Mouse (Mus musculus): ENCODE data around the gene Mrm2. TPM values are rescaled to one million over a fixed set of nuclear protein-coding genes. Genes with fewer than 3 reads are reported as not detected.

Gene Mrm2
- polyA plus RNA-seq, 1 experiment from 2014 or later = 11.7 TPM

DNA sequence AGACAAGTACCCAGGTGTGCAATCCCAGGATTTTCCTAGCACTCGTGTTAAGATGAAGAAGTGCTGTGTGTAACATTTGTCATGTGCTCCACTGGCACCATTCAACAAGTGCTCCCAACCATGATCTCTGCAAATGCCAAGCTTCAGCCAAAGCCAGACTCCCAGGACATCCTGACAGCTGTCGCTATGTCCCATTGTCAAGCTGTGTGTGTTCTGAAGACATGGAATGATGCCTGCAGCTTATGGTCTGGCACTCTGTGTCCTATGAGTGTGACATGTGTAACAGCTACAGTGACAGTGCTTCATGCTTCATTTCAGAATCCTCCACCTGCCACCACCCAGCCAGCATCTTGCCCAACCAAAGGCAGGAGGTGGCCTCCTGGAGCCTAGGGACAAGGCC lies 47.7 kb downstream of the Mrm2 start:
- H3K4me2 ChIP-seq (replicated peaks; ENCODE audit: low read depth, low read length) = no peak overlapping the region
- no peak overlapping the region for H3K4me3 ChIP-seq (ENCODE audit: low read depth, low read length)
- H3K27ac ChIP-seq (ENCODE audit: low read length) = no peak overlapping the region
- TF ChIP-seq CTCF (IDR thresholded peaks at IDR 0.05) = no peak
- no peak for TF ChIP-seq EP300 (IDR thresholded peaks at IDR 0.05)
- no peaks in the 10 kb centered on the region for H3K9me3 ChIP-seq (ENCODE audit: low read length)
- DNase-seq (ENCODE audit: low spot score) = no peak
- no peak overlapping the region for H3K9ac ChIP-seq (replicated peaks; ENCODE audit: low read depth)
- H3K36me3 ChIP-seq (ENCODE audit: insufficient read depth, low read length) = peaks cover 3% of the 10 kb centered on the region; the same call in 1 of the 2 replicates
- H3K27me3 ChIP-seq (replicated peaks; ENCODE audit: insufficient read depth, low read length) = no peaks in the 10 kb centered on the region
- H3K4me1 ChIP-seq (ENCODE audit: insufficient read depth, low read depth, low read length) = no peaks in the 10 kb centered on the region
- ATAC-seq = no peak
- 93% methylated on average over 2 of the region's 2 CpGs for WGBS

DNA sequence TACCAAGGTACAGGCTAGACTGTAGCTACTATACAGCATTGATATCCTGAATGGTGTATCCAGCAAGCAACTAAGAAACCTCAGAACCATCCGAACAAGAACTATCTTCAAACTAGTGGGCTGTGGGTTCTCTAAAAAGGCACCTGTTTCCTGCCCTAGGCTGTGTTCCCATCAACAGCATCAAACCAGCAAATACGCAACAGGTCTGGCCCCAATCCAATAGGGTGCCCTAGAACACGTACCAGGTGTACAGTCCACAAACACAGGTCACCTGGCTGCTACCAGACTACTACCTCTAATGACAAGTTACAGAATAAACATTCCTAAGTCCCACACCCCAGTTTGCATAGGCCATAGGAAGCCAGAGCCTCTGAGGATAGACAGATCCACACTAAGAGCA lies 48.8 kb downstream of the Mrm2 start:
- no peak overlapping the region for H3K27ac ChIP-seq (ENCODE audit: low read length)
- no peak for TF ChIP-seq EP300 (IDR thresholded peaks at IDR 0.05)
- no peak for TF ChIP-seq CTCF (IDR thresholded peaks at IDR 0.05)
- no peaks in the 10 kb centered on the region for H3K4me1 ChIP-seq (ENCODE audit: insufficient read depth, low read depth, low read length)
- no peaks in the 10 kb centered on the region for H3K9me3 ChIP-seq (ENCODE audit: low read length)
- H3K27me3 ChIP-seq (replicated peaks; ENCODE audit: insufficient read depth, low read length) = no peaks in the 10 kb centered on the region
- 65% methylated on average over 3 of the region's 3 CpGs for WGBS
- no peak overlapping the region for H3K9ac ChIP-seq (replicated peaks; ENCODE audit: low read depth)
- no peak for DNase-seq (ENCODE audit: low spot score)
- no peak for ATAC-seq
- no peak overlapping the region for H3K4me2 ChIP-seq (replicated peaks; ENCODE audit: low read depth, low read length)
- H3K4me3 ChIP-seq (ENCODE audit: low read depth, low read length) = no peak overlapping the region
- H3K36me3 ChIP-seq (ENCODE audit: insufficient read depth, low read length) = peaks cover 3% of the 10 kb centered on the region; the same call in 1 of the 2 replicates

DNA sequence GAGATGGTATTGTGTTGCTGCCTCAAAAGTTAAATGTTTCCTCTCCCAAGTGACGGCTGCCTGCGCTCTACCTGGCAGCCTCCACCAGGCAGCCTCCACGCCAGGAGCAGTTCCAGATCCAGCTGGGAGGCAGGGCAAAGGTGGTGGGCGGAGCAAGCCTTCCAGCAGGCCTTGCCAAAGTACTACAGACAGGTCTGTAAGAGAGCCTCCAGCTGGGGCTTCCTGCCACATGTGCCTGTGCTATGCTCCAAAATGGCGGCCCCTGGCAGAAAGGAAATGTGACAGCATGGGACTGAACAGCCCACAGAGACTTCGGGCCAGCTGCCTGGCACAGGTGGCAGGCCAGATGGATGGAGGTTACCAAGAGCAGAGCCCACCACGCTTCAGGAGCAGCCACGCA lies 49.3 kb downstream of the Mrm2 start:
- no peak overlapping the region for H3K27ac ChIP-seq (ENCODE audit: low read length)
- H3K4me3 ChIP-seq (ENCODE audit: low read depth, low read length) = no peak overlapping the region
- no peak for TF ChIP-seq EP300 (IDR thresholded peaks at IDR 0.05)
- TF ChIP-seq CTCF (IDR thresholded peaks at IDR 0.05) = no peak
- ATAC-seq = 0 out of 2 replicates have a peak, but pooled peaks have one; percentile 14
- no peaks in the 10 kb centered on the region for H3K27me3 ChIP-seq (replicated peaks; ENCODE audit: insufficient read depth, low read length)
- WGBS = 81% methylated on average over 8 of the region's 8 CpGs
- no peak overlapping the region for H3K4me2 ChIP-seq (replicated peaks; ENCODE audit: low read depth, low read length)
- DNase-seq (ENCODE audit: low spot score) = no peak
- no peaks in the 10 kb centered on the region for H3K9me3 ChIP-seq (ENCODE audit: low read length)
- peaks cover 3% of the 10 kb centered on the region; the same call in 1 of the 2 replicates for H3K36me3 ChIP-seq (ENCODE audit: insufficient read depth, low read length)
- no peaks in the 10 kb centered on the region for H3K4me1 ChIP-seq (ENCODE audit: insufficient read depth, low read depth, low read length)
- no peak overlapping the region for H3K9ac ChIP-seq (replicated peaks; ENCODE audit: low read depth)

DNA sequence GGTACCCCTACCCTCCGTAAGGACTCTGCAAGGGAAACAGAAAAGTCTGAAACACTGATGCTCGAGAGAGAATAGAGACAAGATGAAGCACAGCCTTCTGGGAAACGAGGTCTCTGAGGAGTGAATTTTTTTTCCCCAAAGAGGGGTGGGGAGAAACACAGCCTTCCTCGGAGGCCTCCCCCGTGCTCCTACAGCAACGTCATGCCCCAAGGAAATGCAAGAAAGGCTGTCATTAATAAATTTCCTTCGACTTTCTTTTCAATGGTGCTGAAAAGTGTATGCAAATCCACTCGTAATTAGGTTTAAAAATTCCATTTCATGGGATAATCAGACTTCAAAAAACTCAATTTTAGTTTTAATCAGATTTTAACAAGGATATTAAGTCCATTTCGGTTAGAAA lies 51.5 kb downstream of the Mrm2 start:
- DNase-seq (ENCODE audit: low spot score) (no peak), ATAC-seq (no peak)
- 82% methylated on average over 9 of the region's 9 CpGs for WGBS
- no peak overlapping the region for H3K27ac ChIP-seq (ENCODE audit: low read length)
- H3K9ac ChIP-seq (replicated peaks; ENCODE audit: low read depth) = no peak overlapping the region
- no peaks in the 10 kb centered on the region for H3K9me3 ChIP-seq (ENCODE audit: low read length)
- H3K4me2 ChIP-seq (replicated peaks; ENCODE audit: low read depth, low read length) = no peak overlapping the region
- no peaks in the 10 kb centered on the region for H3K4me1 ChIP-seq (ENCODE audit: insufficient read depth, low read depth, low read length)
- peaks cover 3% of the 10 kb centered on the region; the same call in 1 of the 2 replicates for H3K36me3 ChIP-seq (ENCODE audit: insufficient read depth, low read length)
- H3K4me3 ChIP-seq (ENCODE audit: low read depth, low read length) = no peak overlapping the region
- no peak for TF ChIP-seq CTCF (IDR thresholded peaks at IDR 0.05)
- no peaks in the 10 kb centered on the region for H3K27me3 ChIP-seq (replicated peaks; ENCODE audit: insufficient read depth, low read length)

Other genes with a start within 250 kb of the Mrm2 start
- gene Mad1l1, start 10.3 kb downstream of the Mrm2 start, polyA plus RNA-seq (2015; fragmentation: Nextera tagmentation; extraction: Ambion mirVana) = 18.4 and 19.0 TPM in 2 replicates
- gene Nudt1, start 10.2 kb downstream of the Mrm2 start, polyA plus RNA-seq (2015; fragmentation: Nextera tagmentation; extraction: Ambion mirVana) = 17.9 and 19.4 TPM in 2 replicates
- 16.7 and 17.1 TPM in 2 replicates for gene Snx8, start 57.4 kb upstream of the Mrm2 start, polyA plus RNA-seq (2015; fragmentation: Nextera tagmentation; extraction: Ambion mirVana)
- 69.8 and 81.5 TPM in 2 replicates for gene Eif3b, start 87.4 kb upstream of the Mrm2 start, polyA plus RNA-seq (2015; fragmentation: Nextera tagmentation; extraction: Ambion mirVana)
- gene Gm4869, start 113.7 kb upstream of the Mrm2 start, polyA plus RNA-seq (2015; fragmentation: Nextera tagmentation; extraction: Ambion mirVana) = not detected in 2 replicates
- gene Chst12, start 173.7 kb upstream of the Mrm2 start, polyA plus RNA-seq (2015; fragmentation: Nextera tagmentation; extraction: Ambion mirVana) = 19.9 and 21.7 TPM in 2 replicates
- not detected in 2 replicates for gene Grifin, start 233.2 kb upstream of the Mrm2 start, polyA plus RNA-seq (2015; fragmentation: Nextera tagmentation; extraction: Ambion mirVana)